Mouse (Mus musculus): ENCODE results near the gene Sod1.

- TF ChIP-seq TAL1 (conservative IDR thresholded peaks at IDR 0.05; ENCODE audit: low read depth, low read length) (no peak), CTCF (IDR thresholded peaks at IDR 0.05; ENCODE audit: low read depth, low read length) (no peak)
Observed at GRCm38 (mm10) chr16:90208996-90209395, 11.6 kb upstream of the Sod1 start.
